In the genomic region with DNA sequence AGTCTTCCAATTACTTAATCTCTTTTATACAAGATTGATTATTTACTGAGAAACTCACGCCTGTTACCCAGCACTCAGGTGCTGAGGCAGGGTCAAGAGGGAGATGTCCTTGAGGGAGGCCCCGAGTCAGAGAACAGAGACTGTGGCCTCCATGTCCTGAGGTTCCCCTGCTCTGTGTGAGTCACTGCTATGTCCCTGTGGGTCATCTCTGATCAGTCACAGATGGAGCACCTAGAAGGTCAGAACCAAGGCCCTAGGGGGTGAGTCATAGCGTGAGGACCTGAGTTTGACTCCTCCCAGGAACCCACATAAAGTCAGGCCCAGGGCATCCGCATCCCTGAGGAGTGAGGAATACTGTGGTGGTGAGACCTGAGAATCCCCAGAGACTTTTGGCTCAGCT, we compare ENCODE assay signal across 24 mouse cellular contexts. TPM values are rescaled to one million over a fixed set of nuclear protein-coding genes. Genes with fewer than 3 reads are reported as not detected.
DNase-seq lines count a peak whose midpoint lies in the region; ATAC-seq and TF ChIP-seq lines count a peak whose summit lies in the region.
"Had no signal": no experiment of that assay in that cellular context is flagged by ENCODE, and none has a peak within 500 bp of the region (broad histone marks: within the 10 kb centered on the region; RNA-seq: fewer than 3 reads in every experiment).

No protein-coding gene starts in this region.

- H3K4me1 ChIP-seq in kidney, embryonic 16.5 days (ENCODE audit: insufficient read depth, low read length), result peaks cover 4% of the 10 kb centered on the region; the same call in 1 of the 2 replicates
- H3K4me1 ChIP-seq in cerebellum, adult 2 months (ENCODE audit: control insufficient read depth, insufficient read depth, low read length), result peaks cover 3% of the 10 kb centered on the region; the same call in 1 of the 2 replicates

- no peak overlapping the region for H3K9ac ChIP-seq in kidney, embryonic 16.5 days (replicated peaks; ENCODE audit: low read length)
- H3K9ac ChIP-seq: forebrain, postnatal 0 days; limb, embryonic 13.5 days had no signal

- no peak for TF ChIP-seq CTCF in cerebellum, adult 2 months (IDR thresholded peaks at IDR 0.05; ENCODE audit: borderline replicate concordance, insufficient read depth, low read depth, low read length)

- no peaks in the 10 kb centered on the region for H3K9me3 ChIP-seq in kidney, embryonic 16.5 days (ENCODE audit: low read length)
- H3K9me3 ChIP-seq: forebrain, embryonic 10.5 days; G1E; limb, embryonic 13.5 days had no signal

- H3K36me3 ChIP-seq in kidney, embryonic 16.5 days (ENCODE audit: insufficient read depth, low read length), result no peaks in the 10 kb centered on the region
- H3K36me3 ChIP-seq in macrophage (ENCODE audit: inconsistent target), result no peaks in the 10 kb centered on the region
- H3K36me3 ChIP-seq: forebrain, embryonic 10.5 days; limb, embryonic 13.5 days had no signal

- WGBS in kidney, embryonic 16.5 days, result 66% methylated on average over 4 of the region's 4 CpGs
- WGBS in macrophage (ENCODE audit: missing documents), result 71% methylated on average over 4 of the region's 4 CpGs
- WGBS in cerebellum, adult 2 months, result 82% methylated on average over 4 of the region's 4 CpGs

- no peak overlapping the region for H3K4me2 ChIP-seq in kidney, embryonic 16.5 days (replicated peaks; ENCODE audit: low read depth, low read length)
- H3K4me2 ChIP-seq: limb, embryonic 13.5 days had no signal

- DNase-seq in kidney, adult 9 months, result peak; percentile 32
- peak; percentile 91 for DNase-seq in adrenal gland, adult 2 months
- peak; percentile 83 for DNase-seq in adrenal gland, postnatal 14 days
- no peak for DNase-seq in cerebellum, adult 2 months
- DNase-seq in thymus, postnatal 25 days, result no peak
- DNase-seq: cerebellum, adult 8-10 months; forebrain, postnatal 0 days; heart, postnatal 4 days; kidney, adult 8-10 months; lung, postnatal 10 days; midbrain, embryonic 14.5 days; right cerebral cortex, postnatal 25 days; thymus, postnatal 14 days had no signal

- no peak for TF ChIP-seq POLR2A in cerebellum, adult 2 months (IDR thresholded peaks at IDR 0.05; ENCODE audit: borderline replicate concordance, insufficient read depth, low read length)

- H3K4me3 ChIP-seq in kidney, embryonic 16.5 days (ENCODE audit: low read length), result no peak overlapping the region
- H3K4me3 ChIP-seq in macrophage (ENCODE audit: inconsistent target), result no peak overlapping the region
- no peak overlapping the region for H3K4me3 ChIP-seq in cerebellum, adult 2 months (replicated peaks; ENCODE audit: insufficient read depth, low read depth, low read length)
- H3K4me3 ChIP-seq: forebrain, embryonic 10.5 days; limb, embryonic 13.5 days had no signal

- H3K27me3 ChIP-seq in kidney, embryonic 16.5 days (ENCODE audit: insufficient read depth, low read length), result no peaks in the 10 kb centered on the region
- H3K27me3 ChIP-seq in cerebellum, adult 2 months (ENCODE audit: control insufficient read depth, insufficient read depth, low read length), result no peaks in the 10 kb centered on the region
- H3K27me3 ChIP-seq: limb, embryonic 13.5 days had no signal

- H3K27ac ChIP-seq in kidney, embryonic 16.5 days (ENCODE audit: low read length), result no peak overlapping the region
- peak overlapping the region; percentile 81 for H3K27ac ChIP-seq in macrophage
- H3K27ac ChIP-seq in cerebellum, adult 2 months (ENCODE audit: insufficient read depth, low read length), result no peak overlapping the region
- H3K27ac ChIP-seq: forebrain, embryonic 10.5 days; hindbrain, postnatal 0 days; limb, embryonic 13.5 days had no signal

- no peaks in the 10 kb centered on the region for H3K79me2 ChIP-seq in macrophage (ENCODE audit: inconsistent target)

- ATAC-seq in kidney, embryonic 16.5 days (ENCODE audit: low FRiP score, low TSS enrichment), result no peak
- ATAC-seq: activated CD4-positive, CD25-positive, alpha-beta regulatory T cell, adult 4 months; forebrain, postnatal 0 days; hindbrain, postnatal 0 days had no signal

RNA-seq across cellular contexts. Expression of gene Bloc1s3, which starts 6.5 kb away (rescaled TPM):
- 1.8 and 2.2 TPM in 2 replicates for polyA plus RNA-seq in kidney, embryonic 16.5 days (2015; fragmentation: Nextera tagmentation; extraction: Ambion mirVana)
- 10 to 100 TPM in 1 of 2 experiments, 1 to 10 TPM in 1; 9.8 to 13.2 TPM for total RNA-seq in adrenal gland, adult 2 months (2021)
- 31.9 and 37.2 TPM in 2 replicates for polyA plus RNA-seq in adrenal gland, adult 2 months (2012; rRNA removed)
- total RNA-seq in adrenal gland, postnatal 14 days (2021), result 6.7 and 8.6 TPM in 2 replicates
- 1 to 10 TPM in 20 of 26 experiments, under 1 TPM in 6; 0.37 to 4.9 (median 1.8) TPM for total RNA-seq in macrophage (2018; cell fraction: chromatin; rRNA removed)
- total RNA-seq in macrophage (2018; cell fraction: cytosol; rRNA removed), result 10 to 100 TPM in 3 of 26 experiments, 1 to 10 TPM in 23; 4.4 to 11.2 (median 8.1) TPM
- total RNA-seq in macrophage (2018; cell fraction: nucleus; rRNA removed), result 1 to 10 TPM; 1.5 to 8.1 (median 4.1) TPM
- polyA plus RNA-seq in macrophage (2018), result 5.7 to 9.3 TPM (median 6.9 TPM) in 3 replicates
- 8.6 and 9.2 TPM in 2 replicates for polyA plus RNA-seq in cerebellum, adult 2 months (2012; rRNA removed)

RNA-seq across cellular contexts. Expression of gene Trappc6a, which starts 6.5 kb away (rescaled TPM):
- polyA plus RNA-seq in kidney, embryonic 16.5 days (2015; fragmentation: Nextera tagmentation; extraction: Ambion mirVana), result 89.7 and 94.2 TPM in 2 replicates
- total RNA-seq in adrenal gland, adult 2 months (2021), result 10 to 100 TPM; 70.2 to 81.4 TPM
- polyA plus RNA-seq in adrenal gland, adult 2 months (2012; rRNA removed), result 253 and 254 TPM in 2 replicates
- 69.4 and 71.2 TPM in 2 replicates for total RNA-seq in adrenal gland, postnatal 14 days (2021)
- total RNA-seq in macrophage (2018; cell fraction: chromatin; rRNA removed), result 10 to 100 TPM in 20 of 26 experiments, 1 to 10 TPM in 6; 5.9 to 34.6 (median 15.4) TPM
- total RNA-seq in macrophage (2018; cell fraction: cytosol; rRNA removed), result 10 to 100 TPM; 29.1 to 58.6 (median 39.8) TPM
- total RNA-seq in macrophage (2018; cell fraction: nucleus; rRNA removed), result 10 to 100 TPM in 24 of 26 experiments, 1 to 10 TPM in 2; 7.2 to 33.6 (median 19.7) TPM
- polyA plus RNA-seq in macrophage (2018), result 9.4 to 41.1 TPM (median 33.5 TPM) in 3 replicates
- polyA plus RNA-seq in cerebellum, adult 2 months (2012; rRNA removed), result 23.0 and 26.2 TPM in 2 replicates

RNA-seq across cellular contexts. Expression of gene Nkpd1, which starts 16.0 kb away (rescaled TPM):
- 0.11 and 0.14 TPM in 2 replicates for polyA plus RNA-seq in kidney, embryonic 16.5 days (2015; fragmentation: Nextera tagmentation; extraction: Ambion mirVana)
- total RNA-seq in adrenal gland, adult 2 months (2021), result under 1 TPM in 1 of 2 experiments, not detected in 1; 0.14 TPM
- 0.38 and 0.64 TPM in 2 replicates for polyA plus RNA-seq in adrenal gland, adult 2 months (2012; rRNA removed)
- total RNA-seq in adrenal gland, postnatal 14 days (2021), result 0.15 and 0.83 TPM in 2 replicates
- total RNA-seq in macrophage (2018; cell fraction: chromatin; rRNA removed), result under 1 TPM in 2 of 26 experiments, not detected in 24; 0.33 to 0.51 TPM
- total RNA-seq in macrophage (2018; cell fraction: cytosol; rRNA removed), result not detected
- under 1 TPM in 1 of 26 experiments, not detected in 25; 0.25 TPM for total RNA-seq in macrophage (2018; cell fraction: nucleus; rRNA removed)
- polyA plus RNA-seq in macrophage (2018), result not detected in 3 replicates
- 1.3 and 1.8 TPM in 2 replicates for polyA plus RNA-seq in cerebellum, adult 2 months (2012; rRNA removed)
- total RNA-seq: heart, postnatal 4 days; megakaryocyte, adult 5-6 weeks; neutrophil, adult 5-6 weeks had no signal
- polyA plus RNA-seq: activated CD4-positive, CD25-positive, alpha-beta regulatory T cell, adult 4 months; heart, embryonic 14.5 days; liver, embryonic 16.5 days had no signal

RNA-seq across cellular contexts. Expression of gene Exoc3l2, which starts 38.5 kb away (rescaled TPM):
- 2.9 and 3.8 TPM in 2 replicates for polyA plus RNA-seq in kidney, embryonic 16.5 days (2015; fragmentation: Nextera tagmentation; extraction: Ambion mirVana)
- 10 to 100 TPM; 31.9 to 58.8 TPM for total RNA-seq in adrenal gland, adult 2 months (2021)
- polyA plus RNA-seq in adrenal gland, adult 2 months (2012; rRNA removed), result 55.3 and 57.9 TPM in 2 replicates
- 21.8 and 22.0 TPM in 2 replicates for total RNA-seq in adrenal gland, postnatal 14 days (2021)
- not detected for total RNA-seq in macrophage (2018; cell fraction: chromatin; rRNA removed)
- under 1 TPM in 3 of 26 experiments, not detected in 23; 0.04 to 0.09 (median 0.05) TPM for total RNA-seq in macrophage (2018; cell fraction: cytosol; rRNA removed)
- not detected for total RNA-seq in macrophage (2018; cell fraction: nucleus; rRNA removed)
- polyA plus RNA-seq in macrophage (2018), result 0.07 TPM in 1 of 3 replicates, not detected in the others
- 0.21 and 0.57 TPM in 2 replicates for polyA plus RNA-seq in cerebellum, adult 2 months (2012; rRNA removed)
- total RNA-seq: G1E; neutrophil, adult 5-6 weeks had no signal
- polyA plus RNA-seq: activated CD4-positive, CD25-positive, alpha-beta regulatory T cell, adult 4 months had no signal

RNA-seq across cellular contexts. Expression of gene Mark4, which starts 43.0 kb away (rescaled TPM):
- polyA plus RNA-seq in kidney, embryonic 16.5 days (2015; fragmentation: Nextera tagmentation; extraction: Ambion mirVana), result 6.8 and 6.9 TPM in 2 replicates
- total RNA-seq in adrenal gland, adult 2 months (2021), result 10 to 100 TPM; 40.5 to 56.8 TPM
- 71.6 and 79.0 TPM in 2 replicates for polyA plus RNA-seq in adrenal gland, adult 2 months (2012; rRNA removed)
- 45.1 and 45.2 TPM in 2 replicates for total RNA-seq in adrenal gland, postnatal 14 days (2021)
- total RNA-seq in macrophage (2018; cell fraction: chromatin; rRNA removed), result 100 to 1,000 TPM in 1 of 26 experiments, 10 to 100 TPM in 25; 16.9 to 115 (median 32.8) TPM
- total RNA-seq in macrophage (2018; cell fraction: cytosol; rRNA removed), result 10 to 100 TPM; 18.2 to 30.5 (median 24.7) TPM
- total RNA-seq in macrophage (2018; cell fraction: nucleus; rRNA removed), result 10 to 100 TPM; 14.8 to 64.0 (median 22.8) TPM
- polyA plus RNA-seq in macrophage (2018), result 13.7 to 20.2 TPM (median 14.9 TPM) in 3 replicates
- 50.3 and 52.8 TPM in 2 replicates for polyA plus RNA-seq in cerebellum, adult 2 months (2012; rRNA removed)

Comparison
In these comparisons a context has a peak if more than half of its experiments do, and no peak if none do; other contexts are left out.
1. DNase-seq: peak in kidney, adult 9 months (single experiment), adrenal gland, adult 2 months (single experiment) and adrenal gland, postnatal 14 days (single experiment); none in cerebellum, adult 2 months (0 of 2) and thymus, postnatal 25 days (single experiment).